Mouse (Mus musculus): ENCODE data around the gene Axin2. TPM values are rescaled to one million over a fixed set of nuclear protein-coding genes. Genes with fewer than 3 reads are reported as not detected.

Gene Axin2
- polyA plus RNA-seq, 1 experiment from 2014 or later: 5.9 TPM

- ATAC-seq: 0 out of 2 replicates have a peak, but pooled peaks have one; percentile 14
These were observed 28.4 kb downstream of the Axin2 start for GRCm38 (mm10) chr11:108948501-108948900.

GRCm38 (mm10) chr11:108948931-108949330 lies 28.8 kb downstream of the Axin2 start:
- Histone ChIP-seq H3K9ac (replicated peaks; ENCODE audit: low read depth, low read length) (no peak overlapping the region), H3K36me3 (ENCODE audit: control insufficient read depth, insufficient read depth) (peaks cover 24% of the 10 kb centered on the region), H3K4me1 (replicated peaks; ENCODE audit: control insufficient read depth, insufficient read depth, low read length) (peaks cover 24% of the 10 kb centered on the region), H3K4me2 (ENCODE audit: low read length) (no peak overlapping the region), H3K9me3 (ENCODE audit: control insufficient read depth, low read length) (no peaks in the 10 kb centered on the region), H3K4me3 (replicated peaks; ENCODE audit: low read length) (no peak overlapping the region), H3K27me3 (replicated peaks; ENCODE audit: control insufficient read depth, insufficient read depth, low read length) (no peaks in the 10 kb centered on the region), H3K27ac (ENCODE audit: low read length) (peak overlapping the region; percentile 20; the same call in 1 of the 2 replicates)
- ATAC-seq: 0 out of 2 replicates have a peak, but pooled peaks have one; percentile 3
- WGBS: 52% methylated on average over 10 of the region's 10 CpGs

More at GRCm38 (mm10) chr11:108948501-108948900, 28.4 kb downstream of the Axin2 start:
- peaks cover 26% of the 10 kb centered on the region for H3K36me3 ChIP-seq (ENCODE audit: control insufficient read depth, insufficient read depth)
- H3K9me3 ChIP-seq (ENCODE audit: control insufficient read depth, low read length): no peaks in the 10 kb centered on the region
- H3K9ac ChIP-seq (replicated peaks; ENCODE audit: low read depth, low read length): no peak overlapping the region
- peaks cover 24% of the 10 kb centered on the region for H3K4me1 ChIP-seq (replicated peaks; ENCODE audit: control insufficient read depth, insufficient read depth, low read length)
- H3K4me2 ChIP-seq (ENCODE audit: low read length): no peak overlapping the region
- peak overlapping the region; percentile 16; the same call in 1 of the 2 replicates for H3K27ac ChIP-seq (ENCODE audit: low read length)
- no peak overlapping the region for H3K4me3 ChIP-seq (replicated peaks; ENCODE audit: low read length)
- 75% methylated on average over 7 of the region's 7 CpGs for WGBS
- no peaks in the 10 kb centered on the region for H3K27me3 ChIP-seq (replicated peaks; ENCODE audit: control insufficient read depth, insufficient read depth, low read length)

GRCm38 (mm10) chr11:108952343-108952742 lies 32.2 kb downstream of the Axin2 start:
- no peak for ATAC-seq
- WGBS: 70% methylated on average over 5 of the region's 5 CpGs
- Histone ChIP-seq H3K4me2 (ENCODE audit: low read length) (no peak overlapping the region), H3K4me3 (replicated peaks; ENCODE audit: low read length) (no peak overlapping the region), H3K9ac (replicated peaks; ENCODE audit: low read depth, low read length) (no peak overlapping the region), H3K27me3 (replicated peaks; ENCODE audit: control insufficient read depth, insufficient read depth, low read length) (no peaks in the 10 kb centered on the region), H3K27ac (ENCODE audit: low read length) (no peak overlapping the region), H3K36me3 (ENCODE audit: control insufficient read depth, insufficient read depth) (peaks cover 4% of the 10 kb centered on the region; the same call in 1 of the 2 replicates), H3K9me3 (ENCODE audit: control insufficient read depth, low read length) (0 out of 2 replicates have a peak, but pooled peaks cover 3% of the 10 kb centered on the region), H3K4me1 (replicated peaks; ENCODE audit: control insufficient read depth, insufficient read depth, low read length) (peaks cover 24% of the 10 kb centered on the region)

- Histone ChIP-seq H3K27ac (ENCODE audit: low read length) (no peak overlapping the region), H3K4me2 (ENCODE audit: low read length) (no peak overlapping the region), H3K9ac (replicated peaks; ENCODE audit: low read depth, low read length) (no peak overlapping the region), H3K4me1 (replicated peaks; ENCODE audit: control insufficient read depth, insufficient read depth, low read length) (no peaks in the 10 kb centered on the region), H3K27me3 (replicated peaks; ENCODE audit: control insufficient read depth, insufficient read depth, low read length) (no peaks in the 10 kb centered on the region), H3K36me3 (ENCODE audit: control insufficient read depth, insufficient read depth) (no peaks in the 10 kb centered on the region), H3K9me3 (ENCODE audit: control insufficient read depth, low read length) (0 out of 2 replicates have a peak, but pooled peaks cover 3% of the 10 kb centered on the region), H3K4me3 (replicated peaks; ENCODE audit: low read length) (no peak overlapping the region)
- no peak for ATAC-seq
- 91% methylated on average over 4 of the region's 4 CpGs for WGBS
These were observed 35.8 kb downstream of the Axin2 start for GRCm38 (mm10) chr11:108955943-108956342.

GRCm38 (mm10) chr11:108958349-108958748 lies 38.2 kb downstream of the Axin2 start:
- H3K9ac ChIP-seq (replicated peaks; ENCODE audit: low read depth, low read length): no peak overlapping the region
- H3K36me3 ChIP-seq (ENCODE audit: control insufficient read depth, insufficient read depth): no peaks in the 10 kb centered on the region
- 27% methylated on average over 5 of the region's 5 CpGs for WGBS
- H3K27me3 ChIP-seq (replicated peaks; ENCODE audit: control insufficient read depth, insufficient read depth, low read length): no peaks in the 10 kb centered on the region
- no peak overlapping the region for H3K4me3 ChIP-seq (replicated peaks; ENCODE audit: low read length)
- no peak overlapping the region for H3K27ac ChIP-seq (ENCODE audit: low read length)
- H3K9me3 ChIP-seq (ENCODE audit: control insufficient read depth, low read length): 0 out of 2 replicates have a peak, but pooled peaks cover 3% of the 10 kb centered on the region
- H3K4me1 ChIP-seq (replicated peaks; ENCODE audit: control insufficient read depth, insufficient read depth, low read length): peaks cover 7% of the 10 kb centered on the region
- no peak overlapping the region for H3K4me2 ChIP-seq (ENCODE audit: low read length)
- ATAC-seq: peak; percentile 54; the same call in 1 of the 2 replicates

GRCm38 (mm10) chr11:108959196-108959595 lies 39.0 kb downstream of the Axin2 start:
- H3K36me3 ChIP-seq (ENCODE audit: control insufficient read depth, insufficient read depth): no peaks in the 10 kb centered on the region
- no peak overlapping the region for H3K9ac ChIP-seq (replicated peaks; ENCODE audit: low read depth, low read length)
- peaks cover 7% of the 10 kb centered on the region for H3K4me1 ChIP-seq (replicated peaks; ENCODE audit: control insufficient read depth, insufficient read depth, low read length)
- 45% methylated on average over 5 of the region's 5 CpGs for WGBS
- no peak overlapping the region for H3K27ac ChIP-seq (ENCODE audit: low read length)
- no peaks in the 10 kb centered on the region for H3K27me3 ChIP-seq (replicated peaks; ENCODE audit: control insufficient read depth, insufficient read depth, low read length)
- 0 out of 2 replicates have a peak, but pooled peaks cover 3% of the 10 kb centered on the region for H3K9me3 ChIP-seq (ENCODE audit: control insufficient read depth, low read length)
- H3K4me3 ChIP-seq (replicated peaks; ENCODE audit: low read length): no peak overlapping the region
- no peak overlapping the region for H3K4me2 ChIP-seq (ENCODE audit: low read length)
- no peak for ATAC-seq

GRCm38 (mm10) chr11:108961651-108962065 lies 41.5 kb downstream of the Axin2 start:
- 2% methylated on average over 11 of the region's 11 CpGs for WGBS
- ATAC-seq: no peak
- no peak overlapping the region for H3K27ac ChIP-seq (ENCODE audit: low read length)

GRCm38 (mm10) chr11:108963476-108964232 lies 43.5 kb downstream of the Axin2 start:
- peaks cover 7% of the 10 kb centered on the region for H3K4me1 ChIP-seq (replicated peaks; ENCODE audit: control insufficient read depth, insufficient read depth, low read length)
- H3K27ac ChIP-seq (ENCODE audit: low read length): no peak overlapping the region
- H3K9me3 ChIP-seq (ENCODE audit: control insufficient read depth, low read length): no peaks in the 10 kb centered on the region
- H3K9ac ChIP-seq (replicated peaks; ENCODE audit: low read depth, low read length): no peak overlapping the region
- no peak overlapping the region for H3K4me2 ChIP-seq (ENCODE audit: low read length)
- no peaks in the 10 kb centered on the region for H3K27me3 ChIP-seq (replicated peaks; ENCODE audit: control insufficient read depth, insufficient read depth, low read length)
- no peak for ATAC-seq
- no peaks in the 10 kb centered on the region for H3K36me3 ChIP-seq (ENCODE audit: control insufficient read depth, insufficient read depth)
- WGBS: 75% methylated on average over 15 of the region's 15 CpGs
- no peak overlapping the region for H3K4me3 ChIP-seq (replicated peaks; ENCODE audit: low read length)

More at GRCm38 (mm10) chr11:108961651-108962065, 41.5 kb downstream of the Axin2 start:
- no peak overlapping the region for H3K4me3 ChIP-seq (replicated peaks; ENCODE audit: low read length)
- H3K36me3 ChIP-seq (ENCODE audit: control insufficient read depth, insufficient read depth): no peaks in the 10 kb centered on the region
- H3K4me1 ChIP-seq (replicated peaks; ENCODE audit: control insufficient read depth, insufficient read depth, low read length): peaks cover 7% of the 10 kb centered on the region
- no peaks in the 10 kb centered on the region for H3K27me3 ChIP-seq (replicated peaks; ENCODE audit: control insufficient read depth, insufficient read depth, low read length)
- H3K9ac ChIP-seq (replicated peaks; ENCODE audit: low read depth, low read length): no peak overlapping the region
- H3K4me2 ChIP-seq (ENCODE audit: low read length): peak overlapping the region; percentile 23; the same call in 1 of the 2 replicates
- H3K9me3 ChIP-seq (ENCODE audit: control insufficient read depth, low read length): no peaks in the 10 kb centered on the region

GRCm38 (mm10) chr11:108965740-108966139 lies 45.6 kb downstream of the Axin2 start:
- Histone ChIP-seq H3K27ac (ENCODE audit: low read length) (no peak overlapping the region), H3K9ac (replicated peaks; ENCODE audit: low read depth, low read length) (no peak overlapping the region), H3K4me2 (ENCODE audit: low read length) (no peak overlapping the region), H3K36me3 (ENCODE audit: control insufficient read depth, insufficient read depth) (no peaks in the 10 kb centered on the region), H3K4me3 (replicated peaks; ENCODE audit: low read length) (no peak overlapping the region), H3K4me1 (replicated peaks; ENCODE audit: control insufficient read depth, insufficient read depth, low read length) (peaks cover 7% of the 10 kb centered on the region), H3K27me3 (replicated peaks; ENCODE audit: control insufficient read depth, insufficient read depth, low read length) (no peaks in the 10 kb centered on the region), H3K9me3 (ENCODE audit: control insufficient read depth, low read length) (no peaks in the 10 kb centered on the region)
- ATAC-seq: no peak
- WGBS: 66% methylated on average over 6 of the region's 6 CpGs

Measured in forebrain, embryonic 16.5 days (tissue).